Mouse (Mus musculus) megakaryocyte, adult 5-6 weeks (primary cell): Measurements from ENCODE around the gene Habp4. TPM values are rescaled to one million over a fixed set of nuclear protein-coding genes. Genes with fewer than 3 reads are reported as not detected.
A peak's percentile ranks its signal among the peaks of the same experiment; 100 is the strongest.

Source experiments
- ATAC-seq: 2 replicates; pipeline ENCODE4 v1.8.0; 2016; ENCODE audit warnings: mild to moderate bottlenecking, inconsistent platforms; ENCODE audit not compliant: poor library complexity, severe bottlenecking
- total RNA-seq, 2 experiments: library from RNA; stranded (forward) in 1 of 2; stranded (reverse) in 1 of 2; fragments of 153-499, 151-499 nt in 1 of 2; fragments of 221-1000, 200-1000 nt in 1 of 2; gene quantifications; 2 replicates each; pipeline versions ENCODE4 v1.2.3 to v1.2.4; 2015 to 2017

The Habp4 gene
- total RNA-seq, 2 experiments from 2014 or later, result 6.5 to 7.2 TPM

GRCm38 (mm10) chr13:64169746-64170145, 8.1 kb downstream of the Habp4 start:
- ATAC-seq, result no peak

GRCm38 (mm10) chr13:64178000-64178399, 16.4 kb downstream of the Habp4 start:
- ATAC-seq, result no peak

- ATAC-seq, result no peak
These were observed 17.4 kb downstream of the Habp4 start for GRCm38 (mm10) chr13:64178746-64179652.

- ATAC-seq, result peak; percentile 30; the same call in 1 of the 2 replicates
These were observed 18.7 kb downstream of the Habp4 start for GRCm38 (mm10) chr13:64180300-64180699.

- ATAC-seq, result peak; percentile 80
These were observed 19.3 kb downstream of the Habp4 start for GRCm38 (mm10) chr13:64180888-64181287.

GRCm38 (mm10) chr13:64182091-64182490, 20.5 kb downstream of the Habp4 start:
- ATAC-seq, result no peak

GRCm38 (mm10) chr13:64183583-64183982, 22.0 kb downstream of the Habp4 start:
- ATAC-seq, result no peak

GRCm38 (mm10) chr13:64184361-64184760, 22.7 kb downstream of the Habp4 start:
- ATAC-seq, result no peak

- no peak for ATAC-seq
These were observed 23.6 kb downstream of the Habp4 start for GRCm38 (mm10) chr13:64185176-64185575.

- ATAC-seq, result no peak
These were observed 24.0 kb downstream of the Habp4 start for GRCm38 (mm10) chr13:64185586-64185985.

GRCm38 (mm10) chr13:64186516-64186915, 24.9 kb downstream of the Habp4 start:
- no peak for ATAC-seq

GRCm38 (mm10) chr13:64187065-64187464, 25.4 kb downstream of the Habp4 start:
- ATAC-seq, result no peak

GRCm38 (mm10) chr13:64197899-64198298, 36.3 kb downstream of the Habp4 start:
- no peak for ATAC-seq

- ATAC-seq, result no peak
These were observed 36.7 kb downstream of the Habp4 start for GRCm38 (mm10) chr13:64198310-64198709.

GRCm38 (mm10) chr13:64200911-64201310, 39.3 kb downstream of the Habp4 start:
- ATAC-seq, result no peak

GRCm38 (mm10) chr13:64204726-64205125, 43.1 kb downstream of the Habp4 start:
- no peak for ATAC-seq

- no peak for ATAC-seq
These were observed 43.6 kb downstream of the Habp4 start for GRCm38 (mm10) chr13:64205186-64205585.

GRCm38 (mm10) chr13:64208146-64208545, 46.5 kb downstream of the Habp4 start:
- no peak for ATAC-seq

- ATAC-seq, result no peak
These were observed 50.5 kb downstream of the Habp4 start for GRCm38 (mm10) chr13:64211995-64212603.

- no peak for ATAC-seq
These were observed 53.3 kb downstream of the Habp4 start for GRCm38 (mm10) chr13:64214891-64215290.

GRCm38 (mm10) chr13:64225738-64226137, 64.1 kb downstream of the Habp4 start:
- ATAC-seq, result no peak

GRCm38 (mm10) chr13:64226725-64227124, 65.1 kb downstream of the Habp4 start:
- no peak for ATAC-seq
